Mouse (Mus musculus) forebrain, embryonic 12.5 days (tissue): ENCODE measurements around the gene Cys1. TPM values are rescaled to one million over a fixed set of nuclear protein-coding genes. Genes with fewer than 3 reads are reported as not detected.

Experiments
- ATAC-seq: fragments of 200-750 bp; cut with Nextera tagmentation; 2 replicates; pipeline ENCODE4 v1.8.0; 2017; ENCODE audit warnings: moderate TSS enrichment; ENCODE audit not compliant: low FRiP score
- H3K27ac ChIP-seq: fragments of 300-500 bp; sonication (generic); 2 replicates; pipeline ENCODE4 v1.5.1; 2016; ENCODE audit warnings: mild to moderate bottlenecking
- H3K27me3 ChIP-seq: fragments of 300-500 bp; sonication (generic); 2 replicates; pipeline ENCODE4 v1.6.1; 2016; ENCODE audit warnings: mild to moderate bottlenecking
- H3K36me3 ChIP-seq: fragments of 300-500 bp; sonication (generic); replicated peaks from 2 replicates; pipeline ENCODE4 v1.6.1; 2016; ENCODE audit warnings: mild to moderate bottlenecking
- H3K4me1 ChIP-seq: fragments of 300-500 bp; sonication (generic); 2 replicates; pipeline ENCODE4 v1.6.1; 2016
- H3K4me2 ChIP-seq: fragments of 300-500 bp; sonication (generic); 2 replicates; pipeline ENCODE4 v1.6.1; 2016; ENCODE audit warnings: mild to moderate bottlenecking, moderate library complexity
- H3K4me3 ChIP-seq: fragments of 300-500 bp; sonication (generic); replicated peaks from 2 replicates; pipeline ENCODE4 v1.5.1; 2016; ENCODE audit warnings: mild to moderate bottlenecking
- H3K9ac ChIP-seq: fragments of 300-500 bp; sonication (generic); 2 replicates; pipeline ENCODE4 v1.6.1; 2016; ENCODE audit warnings: mild to moderate bottlenecking
- H3K9me3 ChIP-seq: fragments of 300-500 bp; sonication (generic); 2 replicates; pipeline ENCODE4 v1.6.1; 2016
- WGBS: fragments of 180-500 bp; shearing (Covaris S2); methylation state at CpG from one replicate; pipeline ENCODE4 v1.1.7; 2016; 5-methylcytosine and 5-hydroxymethylcytosine counted together
- polyA plus RNA-seq: library from polyadenylated mRNA; unstranded; fragments of >200 nt; fragmentation: Nextera tagmentation; extraction: Ambion mirVana; gene quantifications from 2 replicates; pipeline ENCODE4 v1.2.1, GENCODE M21; 2016

The Cys1 gene
- 1.0 and 1.1 TPM in 2 replicates for polyA plus RNA-seq

GRCm38 (mm10) chr12:24681286-24682023, at the start of gene Cys1:
Gene Cys1 (minus strand): TSS chr12:24681813.
- peak within 1 kb of the TSS; percentile 69 for H3K9ac ChIP-seq
- peaks cover 17% of the 10 kb centered on the region for H3K4me1 ChIP-seq
- WGBS = 3% methylated on average over 20 of the region's 20 CpGs
- peaks cover 52% of the 10 kb centered on the region for H3K27me3 ChIP-seq
- 0 out of 2 replicates have a peak within 1 kb of the TSS, but pooled peaks have one; percentile 13 for H3K27ac ChIP-seq
- ATAC-seq = peak; percentile 44
- peak within 1 kb of the TSS; percentile 92 for H3K4me2 ChIP-seq
- H3K36me3 ChIP-seq = no peaks in the 10 kb centered on the region
- no peaks in the 10 kb centered on the region for H3K9me3 ChIP-seq
- H3K4me3 ChIP-seq = peak within 1 kb of the TSS; percentile 60

- Histone ChIP-seq H3K27me3 (no peaks in the 10 kb centered on the region), H3K27ac (0 out of 2 replicates have a peak overlapping the region, but pooled peaks have one; percentile 16), H3K4me3 (no peak overlapping the region), H3K9me3 (no peaks in the 10 kb centered on the region), H3K4me2 (peak overlapping the region; percentile 27), H3K36me3 (no peaks in the 10 kb centered on the region), H3K9ac (no peak overlapping the region), H3K4me1 (peaks cover 9% of the 10 kb centered on the region)
- ATAC-seq = peak; percentile 77
- WGBS = 19% methylated on average over 2 of the region's 2 CpGs
Observed at GRCm38 (mm10) chr12:24724369-24724768, 42.8 kb upstream of the Cys1 start.

- Histone ChIP-seq H3K4me3 (no peak overlapping the region), H3K4me1 (peaks cover 9% of the 10 kb centered on the region), H3K4me2 (no peak overlapping the region), H3K36me3 (no peaks in the 10 kb centered on the region), H3K27me3 (no peaks in the 10 kb centered on the region), H3K9ac (no peak overlapping the region), H3K9me3 (no peaks in the 10 kb centered on the region), H3K27ac (0 out of 2 replicates have a peak overlapping the region, but pooled peaks have one; percentile 16)
- no peak for ATAC-seq
- 77% methylated on average over 4 of the region's 4 CpGs for WGBS
Observed at GRCm38 (mm10) chr12:24723859-24724258, 42.2 kb upstream of the Cys1 start.

- peaks cover 9% of the 10 kb centered on the region for H3K4me1 ChIP-seq
- no peak for ATAC-seq
- H3K4me2 ChIP-seq = no peak overlapping the region
- no peaks in the 10 kb centered on the region for H3K27me3 ChIP-seq
- H3K27ac ChIP-seq = no peak overlapping the region
- 69% methylated on average over 2 of the region's 2 CpGs for WGBS
- H3K36me3 ChIP-seq = no peaks in the 10 kb centered on the region
- no peak overlapping the region for H3K9ac ChIP-seq
- no peaks in the 10 kb centered on the region for H3K9me3 ChIP-seq
- H3K4me3 ChIP-seq = no peak overlapping the region
Observed at GRCm38 (mm10) chr12:24723434-24723833, 41.8 kb upstream of the Cys1 start.

GRCm38 (mm10) chr12:24716721-24717301, 35.2 kb upstream of the Cys1 start:
- Histone ChIP-seq H3K36me3 (peaks cover 28% of the 10 kb centered on the region), H3K9me3 (no peaks in the 10 kb centered on the region), H3K27me3 (no peaks in the 10 kb centered on the region), H3K9ac (no peak overlapping the region), H3K27ac (no peak overlapping the region), H3K4me3 (no peak overlapping the region), H3K4me1 (peaks cover 10% of the 10 kb centered on the region), H3K4me2 (no peak overlapping the region)
- 50% methylated on average over 4 of the region's 4 CpGs for WGBS
- ATAC-seq = peak; percentile 77

GRCm38 (mm10) chr12:24715268-24715896, 33.8 kb upstream of the Cys1 start:
- H3K36me3 ChIP-seq = peaks cover 42% of the 10 kb centered on the region
- WGBS = 65% methylated on average over 2 of the region's 2 CpGs
- no peak for ATAC-seq

GRCm38 (mm10) chr12:24714579-24715255, 33.1 kb upstream of the Cys1 start:
- no peaks in the 10 kb centered on the region for H3K27me3 ChIP-seq
- H3K9me3 ChIP-seq = no peaks in the 10 kb centered on the region
- no peak overlapping the region for H3K27ac ChIP-seq
- no peak overlapping the region for H3K9ac ChIP-seq
- 72% methylated on average over 5 of the region's 5 CpGs for WGBS
- ATAC-seq = no peak
- no peak overlapping the region for H3K4me2 ChIP-seq
- peaks cover 43% of the 10 kb centered on the region for H3K36me3 ChIP-seq
- peaks cover 29% of the 10 kb centered on the region for H3K4me1 ChIP-seq
- H3K4me3 ChIP-seq = no peak overlapping the region

More at GRCm38 (mm10) chr12:24715268-24715896, 33.8 kb upstream of the Cys1 start:
- Histone ChIP-seq H3K4me1 (peaks cover 24% of the 10 kb centered on the region), H3K4me3 (no peak overlapping the region), H3K4me2 (no peak overlapping the region), H3K27ac (no peak overlapping the region), H3K9ac (no peak overlapping the region), H3K9me3 (no peaks in the 10 kb centered on the region), H3K27me3 (no peaks in the 10 kb centered on the region)

- no peak overlapping the region for H3K9ac ChIP-seq
- no peak for ATAC-seq
- no peaks in the 10 kb centered on the region for H3K9me3 ChIP-seq
- H3K27ac ChIP-seq = no peak overlapping the region
- H3K4me1 ChIP-seq = peaks cover 43% of the 10 kb centered on the region
- WGBS = 89% methylated on average over 8 of the region's 8 CpGs
- no peaks in the 10 kb centered on the region for H3K27me3 ChIP-seq
- peaks cover 43% of the 10 kb centered on the region for H3K36me3 ChIP-seq
- H3K4me2 ChIP-seq = 0 out of 2 replicates have a peak overlapping the region, but pooled peaks have one; percentile 71
- no peak overlapping the region for H3K4me3 ChIP-seq
Observed at GRCm38 (mm10) chr12:24712396-24712795, 30.8 kb upstream of the Cys1 start.

- Histone ChIP-seq H3K4me2 (peak overlapping the region; percentile 71), H3K4me3 (peak overlapping the region; percentile 82), H3K9ac (no peak overlapping the region), H3K27ac (no peak overlapping the region), H3K4me1 (peaks cover 54% of the 10 kb centered on the region), H3K36me3 (peaks cover 43% of the 10 kb centered on the region), H3K9me3 (no peaks in the 10 kb centered on the region), H3K27me3 (no peaks in the 10 kb centered on the region)
- ATAC-seq = no peak
- WGBS = 64% methylated on average over 5 of the region's 5 CpGs
Observed at GRCm38 (mm10) chr12:24710672-24711071, 29.1 kb upstream of the Cys1 start.

GRCm38 (mm10) chr12:24709831-24710508, 28.4 kb upstream of the Cys1 start:
- Histone ChIP-seq H3K4me3 (peak overlapping the region; percentile 82), H3K36me3 (peaks cover 42% of the 10 kb centered on the region), H3K27me3 (no peaks in the 10 kb centered on the region), H3K9ac (peak overlapping the region; percentile 89), H3K27ac (0 out of 2 replicates have a peak overlapping the region, but pooled peaks have one; percentile 79), H3K4me1 (peaks cover 54% of the 10 kb centered on the region), H3K9me3 (no peaks in the 10 kb centered on the region), H3K4me2 (peak overlapping the region; percentile 71)
- 35% methylated on average over 5 of the region's 5 CpGs for WGBS
- 0 out of 2 replicates have a peak, but pooled peaks have one; percentile 9 for ATAC-seq

- Histone ChIP-seq H3K4me1 (peaks cover 54% of the 10 kb centered on the region), H3K9ac (peak overlapping the region; percentile 89), H3K36me3 (peaks cover 37% of the 10 kb centered on the region), H3K27ac (peak overlapping the region; percentile 79), H3K4me3 (peak overlapping the region; percentile 82), H3K9me3 (no peaks in the 10 kb centered on the region), H3K27me3 (no peaks in the 10 kb centered on the region), H3K4me2 (peak overlapping the region; percentile 71)
- WGBS = 30% methylated on average over 6 of the region's 6 CpGs
- ATAC-seq = no peak
Observed at GRCm38 (mm10) chr12:24709409-24709808, 27.8 kb upstream of the Cys1 start.
